Mouse (Mus musculus) MEL (cell line): ENCODE results near the gene Eva1c.

Source experiments
- ELF1 ChIP-seq: IDR thresholded peaks from 2 replicates; pipeline ENCODE4 v1.6.1; 2014; ENCODE audit warnings: low read depth, mild to moderate bottlenecking, inconsistent platforms, low read length, improper control_type of control experiment, moderate library complexity
- GABPA ChIP-seq: IDR thresholded peaks from 2 replicates; pipeline ENCODE4 v1.6.1; 2012; ENCODE audit warnings: low read depth, mild to moderate bottlenecking, inconsistent platforms, low read length, improper control_type of control experiment, moderate library complexity
- GATA1 ChIP-seq: IDR thresholded peaks from 2 replicates; pipeline ENCODE4 v1.6.1; 2011; ENCODE audit warnings: low read depth, low read length, improper control_type of control experiment
- TBP ChIP-seq: IDR thresholded peaks from 2 replicates; pipeline ENCODE4 v1.8.0; 2011; ENCODE audit warnings: low read depth, low read length, improper control_type of control experiment
- TCF12 ChIP-seq: IDR thresholded peaks from 2 replicates; pipeline ENCODE4 v1.6.1; 2014; ENCODE audit warnings: low read depth, mild to moderate bottlenecking, inconsistent platforms, low read length, improper control_type of control experiment, moderate library complexity

- TF ChIP-seq ELF1 (no peak), GABPA (no peak), TBP (no peak), TCF12 (no peak), GATA1 (no peak)
Measured at GRCm38 (mm10) chr16:90916040-90916481, 89.5 kb downstream of the Eva1c start.
